Mouse (Mus musculus) stomach, embryonic 16.5 days (tissue): ENCODE measurements around the gene Fads1. TPM values are rescaled to one million over a fixed set of nuclear protein-coding genes. Genes with fewer than 3 reads are reported as not detected.

Experiments used
- ATAC-seq: fragments of 200-750 bp; cut with Nextera tagmentation; 2 replicates; pipeline ENCODE4 v1.8.0; 2017; ENCODE audit warnings: moderate number of reproducible peaks, moderate TSS enrichment; ENCODE audit not compliant: insufficient read depth, low FRiP score
- H3K27ac ChIP-seq: fragments of 300-500 bp; sonication (generic); 2 replicates; pipeline ENCODE4 v1.5.1; 2014; ENCODE audit warnings: low read length
- H3K27me3 ChIP-seq: fragments of 300-500 bp; sonication (generic); 2 replicates; pipeline ENCODE4 v1.6.1; 2014; ENCODE audit warnings: low read length, control low read depth, mixed read lengths; ENCODE audit not compliant: control insufficient read depth, insufficient read depth
- H3K36me3 ChIP-seq: fragments of 300-500 bp; sonication (generic); 2 replicates; pipeline ENCODE4 v1.6.1; 2014; ENCODE audit warnings: low read length; ENCODE audit not compliant: control insufficient read depth, insufficient read depth
- H3K4me1 ChIP-seq: fragments of 300-500 bp; sonication (generic); 2 replicates; pipeline ENCODE4 v1.6.1; 2014; ENCODE audit warnings: low read length, control low read depth, mixed read lengths; ENCODE audit not compliant: control insufficient read depth, insufficient read depth
- H3K4me2 ChIP-seq: fragments of 300-500 bp; sonication (generic); 2 replicates; pipeline ENCODE4 v1.6.1; 2014; ENCODE audit warnings: low read depth, low read length, mixed read lengths
- H3K4me3 ChIP-seq: fragments of 300-500 bp; sonication (generic); replicated peaks from 2 replicates; pipeline ENCODE4 v1.5.1; 2014; ENCODE audit warnings: mild to moderate bottlenecking, low read length
- H3K9ac ChIP-seq: fragments of 300-500 bp; sonication (generic); 2 replicates; pipeline ENCODE4 v1.6.1; 2014; ENCODE audit warnings: low read length
- H3K9me3 ChIP-seq: fragments of 300-500 bp; sonication (generic); replicated peaks from 2 replicates; pipeline ENCODE4 v1.6.1; 2016; ENCODE audit warnings: low read length, control low read depth; ENCODE audit not compliant: control insufficient read depth
- WGBS: fragments of 180-500 bp; shearing (Covaris S2); extraction: QIAGEN DNeasy Blood & Tissue Kit; methylation state at CpG from one replicate; pipeline ENCODE4 v1.1.7; 2014; 5-methylcytosine and 5-hydroxymethylcytosine counted together
- polyA plus RNA-seq: library from polyadenylated mRNA; unstranded; fragments of >200 nt; fragmentation: Nextera tagmentation; extraction: Ambion mirVana; gene quantifications from 2 replicates; pipeline ENCODE4 v1.2.1, GENCODE M21; 2015

Fads1 gene
- polyA plus RNA-seq, 1 experiment from 2014 or later, result 107 TPM

- H3K4me1 ChIP-seq, result peaks cover 20% of the 10 kb centered on the region; the same call in 1 of the 2 replicates
- H3K9me3 ChIP-seq, result no peaks in the 10 kb centered on the region
- peak overlapping the region; percentile 76 for H3K4me2 ChIP-seq
- H3K36me3 ChIP-seq, result peaks cover 17% of the 10 kb centered on the region
- H3K9ac ChIP-seq, result peak overlapping the region; percentile 78
- H3K4me3 ChIP-seq, result peak overlapping the region; percentile 61
- no peaks in the 10 kb centered on the region for H3K27me3 ChIP-seq
- WGBS, result 5% methylated on average over 12 of the region's 12 CpGs
- peak overlapping the region; percentile 81 for H3K27ac ChIP-seq
- peak; percentile 35; the same call in 1 of the 2 replicates for ATAC-seq
Measured at GRCm38 (mm10) chr19:10184096-10184495, 1.4 kb downstream of the Fads1 start.

GRCm38 (mm10) chr19:10185876-10186275, 3.2 kb downstream of the Fads1 start:
- H3K4me3 ChIP-seq, result no peak overlapping the region
- no peak for ATAC-seq
- no peak overlapping the region for H3K4me2 ChIP-seq
- peaks cover 20% of the 10 kb centered on the region; the same call in 1 of the 2 replicates for H3K4me1 ChIP-seq
- 97% methylated on average over 3 of the region's 3 CpGs for WGBS
- no peaks in the 10 kb centered on the region for H3K27me3 ChIP-seq
- H3K9ac ChIP-seq, result no peak overlapping the region
- H3K9me3 ChIP-seq, result no peaks in the 10 kb centered on the region
- no peak overlapping the region for H3K27ac ChIP-seq
- H3K36me3 ChIP-seq, result peaks cover 20% of the 10 kb centered on the region

- 90% methylated on average over 8 of the region's 8 CpGs for WGBS
- Histone ChIP-seq H3K9me3 (no peaks in the 10 kb centered on the region), H3K27ac (no peak overlapping the region), H3K36me3 (peaks cover 20% of the 10 kb centered on the region), H3K4me1 (peaks cover 20% of the 10 kb centered on the region; the same call in 1 of the 2 replicates), H3K9ac (no peak overlapping the region), H3K4me2 (no peak overlapping the region), H3K27me3 (no peaks in the 10 kb centered on the region), H3K4me3 (no peak overlapping the region)
- no peak for ATAC-seq
Measured at GRCm38 (mm10) chr19:10186569-10186968, 3.9 kb downstream of the Fads1 start.

- WGBS, result 87% methylated on average over 10 of the region's 10 CpGs
- Histone ChIP-seq H3K4me3 (no peak overlapping the region), H3K27me3 (no peaks in the 10 kb centered on the region), H3K27ac (no peak overlapping the region), H3K4me1 (peaks cover 14% of the 10 kb centered on the region; the same call in 1 of the 2 replicates), H3K4me2 (no peak overlapping the region), H3K9me3 (no peaks in the 10 kb centered on the region), H3K36me3 (peaks cover 20% of the 10 kb centered on the region), H3K9ac (no peak overlapping the region)
- ATAC-seq, result no peak
Measured at GRCm38 (mm10) chr19:10188281-10188811, 5.7 kb downstream of the Fads1 start.

GRCm38 (mm10) chr19:10189022-10189421, 6.3 kb downstream of the Fads1 start:
- Histone ChIP-seq H3K36me3 (peaks cover 24% of the 10 kb centered on the region), H3K9me3 (no peaks in the 10 kb centered on the region), H3K27ac (no peak overlapping the region), H3K4me1 (peaks cover 12% of the 10 kb centered on the region; the same call in 1 of the 2 replicates), H3K4me3 (no peak overlapping the region), H3K4me2 (no peak overlapping the region), H3K9ac (no peak overlapping the region), H3K27me3 (no peaks in the 10 kb centered on the region)
- 92% methylated on average over 6 of the region's 6 CpGs for whole genome bisulfite sequencing
- no peak for ATAC-seq

- H3K4me2 ChIP-seq, result no peak overlapping the region
- no peak overlapping the region for H3K4me3 ChIP-seq
- no peak; the same call in 1 of the 2 replicates for ATAC-seq
- peak overlapping the region; percentile 37; the same call in 1 of the 2 replicates for H3K27ac ChIP-seq
- 79% methylated on average over 8 of the region's 8 CpGs for WGBS
- no peaks in the 10 kb centered on the region for H3K9me3 ChIP-seq
- H3K27me3 ChIP-seq, result no peaks in the 10 kb centered on the region
- 0 out of 2 replicates have a peak, but pooled peaks cover 3% of the 10 kb centered on the region for H3K4me1 ChIP-seq
- peaks cover 24% of the 10 kb centered on the region for H3K36me3 ChIP-seq
- H3K9ac ChIP-seq, result no peak overlapping the region
Measured at GRCm38 (mm10) chr19:10189940-10190339, 7.3 kb downstream of the Fads1 start.

- WGBS, result 46% methylated on average over 2 of the region's 2 CpGs
- Histone ChIP-seq H3K36me3 (peaks cover 24% of the 10 kb centered on the region), H3K4me1 (no peaks in the 10 kb centered on the region), H3K27me3 (no peaks in the 10 kb centered on the region), H3K27ac (no peak overlapping the region), H3K9me3 (no peaks in the 10 kb centered on the region), H3K4me2 (no peak overlapping the region), H3K4me3 (no peak overlapping the region), H3K9ac (no peak overlapping the region)
- no peak for ATAC-seq
Measured at GRCm38 (mm10) chr19:10190796-10191195, 8.1 kb downstream of the Fads1 start.

- Histone ChIP-seq H3K4me3 (no peak overlapping the region), H3K27me3 (no peaks in the 10 kb centered on the region), H3K9me3 (no peaks in the 10 kb centered on the region), H3K36me3 (peaks cover 26% of the 10 kb centered on the region), H3K4me2 (no peak overlapping the region), H3K27ac (no peak overlapping the region), H3K4me1 (no peaks in the 10 kb centered on the region), H3K9ac (no peak overlapping the region)
- 59% methylated on average over 7 of the region's 7 CpGs for WGBS
- ATAC-seq, result peak; percentile 34; the same call in 1 of the 2 replicates
Measured at GRCm38 (mm10) chr19:10191326-10191725, 8.6 kb downstream of the Fads1 start.

- Histone ChIP-seq H3K4me2 (no peak overlapping the region), H3K9ac (no peak overlapping the region), H3K4me1 (no peaks in the 10 kb centered on the region), H3K4me3 (no peak overlapping the region), H3K36me3 (peaks cover 9% of the 10 kb centered on the region; the same call in 1 of the 2 replicates), H3K27me3 (no peaks in the 10 kb centered on the region), H3K9me3 (no peaks in the 10 kb centered on the region), H3K27ac (no peak overlapping the region)
- ATAC-seq, result no peak
- 83% methylated on average over 11 of the region's 11 CpGs for WGBS
Measured at GRCm38 (mm10) chr19:10194337-10194736, 11.6 kb downstream of the Fads1 start.
